Mouse (Mus musculus) B cell, adult 67 days (primary cell): ENCODE measurements around the gene Gm10271. TPM values are rescaled to one million over a fixed set of nuclear protein-coding genes. Genes with fewer than 3 reads are reported as not detected.

ENCODE experiments used
- total RNA-seq, 2 experiments: library from RNA; stranded (reverse); gene quantifications; 4 replicates each; pipeline ENCODE4 v1.2.4; 2023

Gm10271 gene
- total RNA-seq = not detected

GRCm38 (mm10) chr10:116972509-116972908, at the start of gene Gm10271:
Gene Gm10271, minus strand, starts transcription at chr10:116972609.

GRCm38 (mm10) chr10:116986264-116987082, 14.1 kb upstream of the Gm10271 start, which contains the start of gene Best3:
Gene Best3, plus strand, starts transcription at chr10:116986314.

GRCm38 (mm10) chr10:116950009-116950769, 22.2 kb downstream of the Gm10271 start, which contains the start of gene Rab3ip:
Gene Rab3ip, minus strand, starts transcription at chr10:116950769.

Other genes starting within 250 kb of the Gm10271 start
- gene Myrfl, start 75.7 kb downstream of the Gm10271 start, total RNA-seq = not detected
- gene Rab3ip, start 21.8 kb downstream of the Gm10271 start, total RNA-seq = 10 to 100 TPM; 41.1 to 47.6 TPM
- not detected for gene Best3, start 13.7 kb upstream of the Gm10271 start, total RNA-seq
- not detected for gene Lrrc10, start 72.7 kb upstream of the Gm10271 start, total RNA-seq
- 100 to 1,000 TPM; 237 to 257 TPM for gene Cct2, start 91.2 kb upstream of the Gm10271 start, total RNA-seq
- 10 to 100 TPM; 26.7 to 28.1 TPM for gene Frs2, start 175.9 kb upstream of the Gm10271 start, total RNA-seq